Mouse (Mus musculus): Measurements from ENCODE around the gene Taf5l.

DNA sequence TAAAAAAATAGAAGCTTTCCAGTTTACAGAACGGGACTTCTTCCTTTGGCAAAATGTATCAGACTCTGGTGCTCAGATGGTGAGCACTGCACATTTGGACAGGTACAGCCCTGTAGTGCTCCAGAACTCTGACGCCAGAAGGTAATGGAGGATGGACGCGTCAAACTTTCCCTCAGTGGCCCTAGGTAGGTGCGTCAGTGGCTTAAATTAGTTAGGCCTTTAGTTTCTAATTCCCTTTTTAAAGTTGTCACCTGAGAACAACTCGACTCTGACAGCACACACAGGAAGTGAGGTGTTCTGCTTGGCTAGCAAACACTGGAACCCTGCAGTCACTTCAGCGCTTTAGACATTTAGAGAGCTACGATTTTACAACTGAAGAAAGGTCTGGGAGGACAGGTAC lies 67.5 kb downstream of the Taf5l start:
- TF ChIP-seq CTCF (IDR thresholded peaks at IDR 0.05) (no peak), EP300 (IDR thresholded peaks at IDR 0.05) (no peak)
